Mouse (Mus musculus): ENCODE results near the gene Lrrc8e.

Lrrc8e gene

GRCm38 (mm10) chr8:4226739-4227347, at the start of gene Lrrc8e:
Gene Lrrc8e, plus strand, starts transcription at chr8:4226827.
- DNase-seq (ENCODE audit: low spot score): no peak

DNA sequence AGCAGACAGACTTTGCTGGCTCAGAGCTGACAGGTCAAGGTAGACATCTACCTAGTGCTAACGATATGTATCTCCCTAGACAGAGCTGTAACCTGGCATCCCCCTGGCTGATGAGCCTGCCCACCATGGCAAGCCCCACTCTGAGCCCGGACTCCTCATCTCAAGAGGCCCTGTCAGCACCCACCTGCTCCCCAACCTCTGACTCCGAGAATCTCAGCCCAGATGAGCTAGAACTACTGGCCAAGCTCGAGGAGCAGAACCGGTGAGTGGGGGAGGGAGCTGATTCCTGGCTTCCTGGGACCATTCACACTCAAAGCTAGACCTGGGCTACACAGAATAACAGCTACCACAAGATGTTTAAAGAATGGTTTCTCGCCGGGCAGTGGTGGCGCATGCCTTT, 43.2 kb upstream of the Lrrc8e start:
- DNase-seq (ENCODE audit: low spot score): no peak

DNA sequence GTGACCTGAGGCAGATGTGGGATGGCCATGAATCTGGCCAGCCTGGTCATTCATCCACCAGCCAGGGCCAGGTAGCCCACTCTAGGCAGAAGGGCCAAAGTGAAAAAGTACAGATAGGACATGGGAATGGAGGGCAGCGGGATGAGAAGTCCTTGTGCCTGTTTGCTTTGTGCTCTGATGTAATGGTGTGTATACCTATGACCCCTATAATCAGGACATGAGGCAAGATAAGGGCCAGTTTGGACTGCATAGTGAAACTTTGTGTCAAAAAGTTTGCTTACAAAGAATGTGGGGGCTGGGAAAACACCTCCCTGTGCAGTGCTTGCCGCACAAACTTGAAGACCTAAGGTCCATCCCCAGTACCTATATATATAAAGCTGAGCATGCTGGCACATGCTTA, 40.5 kb upstream of the Lrrc8e start:
- no peak for DNase-seq (ENCODE audit: low spot score)

- no peak for DNase-seq (ENCODE audit: low spot score)
Measured at GRCm38 (mm10) chr8:4188605-4189004, 38.0 kb upstream of the Lrrc8e start.

- no peak for DNase-seq (ENCODE audit: low spot score)
Measured at GRCm38 (mm10) chr8:4189031-4189722, 37.5 kb upstream of the Lrrc8e start.

DNA sequence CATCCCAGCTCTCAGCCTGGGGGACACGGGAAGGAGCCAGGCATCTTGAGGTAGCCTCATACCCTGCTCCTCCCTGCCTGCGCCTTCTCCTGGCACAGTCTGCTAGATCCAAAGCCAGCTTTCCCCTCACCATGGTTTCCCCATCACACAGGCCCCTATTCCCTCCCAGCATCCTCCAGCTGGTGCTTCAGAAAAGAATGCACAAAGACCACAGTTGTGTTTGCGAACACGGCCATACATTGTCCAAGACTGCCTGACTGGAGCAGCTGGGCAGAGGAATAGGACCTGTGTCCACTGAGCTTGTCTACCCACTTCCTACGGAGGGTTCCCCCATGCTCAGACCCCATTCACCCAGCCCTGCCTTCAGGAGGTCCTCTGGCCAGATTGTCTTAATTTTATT, 34.3 kb upstream of the Lrrc8e start:
- DNase-seq (ENCODE audit: low spot score): no peak

GRCm38 (mm10) chr8:4192807-4193587, 33.6 kb upstream of the Lrrc8e start:
- peak; percentile 87 for DNase-seq (ENCODE audit: low spot score)

DNA sequence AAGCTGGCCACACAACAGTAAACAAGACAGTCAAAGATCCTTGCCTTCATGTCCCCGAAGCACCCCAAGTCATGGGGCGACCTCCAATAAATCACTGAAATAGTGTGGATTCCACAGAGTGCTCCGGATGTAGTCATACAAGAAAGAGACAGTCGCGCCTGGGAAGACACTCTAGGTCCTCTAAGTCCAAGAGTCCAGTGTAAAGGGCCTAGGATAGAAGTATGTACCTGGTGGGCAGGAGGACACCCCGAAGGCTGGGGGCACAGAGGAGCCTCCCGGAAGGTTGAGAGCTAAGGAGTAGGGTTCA, 33.1 kb upstream of the Lrrc8e start:
- no peak for DNase-seq (ENCODE audit: low spot score)

- no peak for DNase-seq (ENCODE audit: low spot score)
Measured at GRCm38 (mm10) chr8:4201321-4201720, 25.3 kb upstream of the Lrrc8e start.

- DNase-seq (ENCODE audit: low spot score): no peak
Measured at GRCm38 (mm10) chr8:4205246-4206123, 21.1 kb upstream of the Lrrc8e start.

DNA sequence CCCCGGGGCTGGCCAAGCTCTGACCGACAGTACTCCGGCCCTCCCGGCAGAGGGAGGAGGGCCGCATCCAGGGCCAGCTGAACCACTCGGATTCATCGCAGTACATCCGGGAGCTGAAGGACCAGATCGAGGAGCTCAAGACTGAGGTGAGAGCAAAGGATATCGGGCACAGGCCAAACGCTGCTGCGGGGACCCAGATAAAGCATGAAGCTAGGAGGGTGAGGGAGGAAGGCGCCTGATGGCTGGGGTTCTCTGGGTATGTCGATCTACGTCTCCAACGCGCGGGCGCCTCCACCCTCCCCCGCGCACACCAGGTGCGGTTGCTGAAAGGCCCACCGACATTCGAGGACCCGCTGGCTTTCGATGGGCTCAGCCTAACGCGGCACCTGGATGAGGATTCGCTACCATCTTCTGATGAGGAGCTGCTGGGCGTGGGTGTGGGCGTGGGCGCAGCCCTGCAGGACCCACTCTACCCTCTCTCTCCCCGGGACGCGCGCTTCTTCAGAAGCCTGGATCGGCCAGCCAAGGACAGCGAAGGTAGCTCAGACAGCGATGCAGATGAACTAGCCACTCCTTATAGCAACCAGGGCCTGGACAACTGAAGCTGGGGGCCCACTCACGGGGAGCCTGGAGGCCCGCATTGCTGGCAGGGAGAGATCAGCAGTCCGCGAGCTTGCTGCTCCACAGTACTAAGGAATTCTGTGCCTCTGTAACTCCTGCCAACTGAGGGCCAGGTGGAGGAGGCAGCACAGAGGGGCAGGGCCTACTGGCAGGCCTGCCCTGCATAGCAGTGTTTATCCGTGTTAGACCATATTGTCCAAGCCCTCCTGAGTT, 20.2 kb upstream of the Lrrc8e start:
- no peak for DNase-seq (ENCODE audit: low spot score)

DNA sequence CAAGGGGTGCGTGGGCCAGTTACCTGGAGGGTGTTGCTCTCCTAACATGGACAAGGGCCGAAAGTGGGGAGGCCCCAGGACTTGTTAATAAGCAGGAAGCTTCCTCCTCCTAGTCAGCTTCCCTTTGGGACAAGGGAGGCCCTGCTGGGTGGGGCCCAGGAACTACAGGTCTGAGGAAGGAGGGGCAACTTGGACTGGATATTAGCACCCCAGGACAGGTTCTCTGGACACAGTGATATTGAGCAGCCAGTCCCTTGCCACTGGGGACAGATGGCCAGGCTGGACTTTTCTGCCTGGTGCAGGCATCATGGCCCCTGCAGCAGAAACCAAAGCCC, 19.6 kb upstream of the Lrrc8e start:
- DNase-seq (ENCODE audit: low spot score): no peak

DNA sequence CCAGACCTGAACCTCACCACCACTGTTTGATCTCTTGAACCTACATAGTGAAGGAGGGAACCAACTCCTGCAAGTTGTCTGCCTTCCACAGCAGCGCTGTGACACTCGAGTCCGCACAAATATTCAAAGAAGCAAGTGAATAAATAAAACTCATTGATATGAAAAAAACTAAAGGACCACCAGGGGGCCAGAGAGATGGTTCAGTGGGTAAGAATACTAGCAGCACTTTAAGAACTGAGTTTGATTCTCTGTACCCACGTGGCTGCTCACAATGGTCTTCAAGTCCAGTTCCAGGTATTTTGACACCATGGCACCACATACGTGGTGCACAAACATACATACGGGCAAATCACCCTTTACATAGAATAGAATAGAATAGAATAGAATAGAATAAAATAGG, 15.5 kb upstream of the Lrrc8e start:
- no peak for DNase-seq (ENCODE audit: low spot score)

GRCm38 (mm10) chr8:4212809-4213209, 13.8 kb upstream of the Lrrc8e start:
- DNase-seq (ENCODE audit: low spot score): no peak

DNA sequence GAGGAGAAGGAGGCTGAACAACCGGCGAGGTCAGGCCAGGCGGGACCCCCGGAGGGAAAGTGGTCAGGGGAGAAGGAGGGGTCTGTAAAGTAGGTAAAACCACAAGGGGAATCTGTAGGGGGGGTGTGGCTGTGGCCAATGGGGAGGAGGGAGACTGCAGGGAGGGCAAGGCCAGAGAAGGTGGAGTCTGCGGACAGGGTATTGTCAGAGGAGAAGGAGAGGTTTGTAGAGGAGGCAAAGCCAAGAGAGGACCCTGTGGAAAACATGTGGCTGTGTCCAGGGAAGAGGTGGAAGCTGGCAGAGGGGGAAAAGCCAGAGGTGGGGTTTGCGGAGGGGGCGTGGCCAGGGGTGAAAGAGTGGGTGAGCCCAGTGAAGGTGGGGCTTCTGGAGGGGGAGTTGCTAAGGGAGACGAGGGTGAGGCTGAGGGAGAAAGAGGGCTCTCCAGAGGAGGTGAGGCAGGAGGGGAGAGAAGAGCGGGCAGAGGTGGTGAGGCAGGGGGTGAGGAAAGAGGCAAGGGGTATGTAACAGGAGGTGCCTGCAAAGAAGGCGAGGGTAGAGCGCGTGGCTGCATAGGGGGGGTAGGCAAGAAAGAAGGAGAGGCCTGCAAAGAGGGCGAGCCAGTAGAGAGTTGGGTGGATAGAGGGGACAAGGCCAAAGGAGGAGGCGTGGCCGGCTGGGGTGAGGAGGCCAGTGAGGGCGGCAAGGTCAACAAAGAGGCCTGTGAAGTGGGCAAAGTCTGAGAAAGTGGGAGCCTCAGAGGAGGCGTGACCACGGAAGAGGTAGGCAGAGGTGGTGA, 13.2 kb upstream of the Lrrc8e start:
- peak; percentile 59 for DNase-seq (ENCODE audit: low spot score)

DNA sequence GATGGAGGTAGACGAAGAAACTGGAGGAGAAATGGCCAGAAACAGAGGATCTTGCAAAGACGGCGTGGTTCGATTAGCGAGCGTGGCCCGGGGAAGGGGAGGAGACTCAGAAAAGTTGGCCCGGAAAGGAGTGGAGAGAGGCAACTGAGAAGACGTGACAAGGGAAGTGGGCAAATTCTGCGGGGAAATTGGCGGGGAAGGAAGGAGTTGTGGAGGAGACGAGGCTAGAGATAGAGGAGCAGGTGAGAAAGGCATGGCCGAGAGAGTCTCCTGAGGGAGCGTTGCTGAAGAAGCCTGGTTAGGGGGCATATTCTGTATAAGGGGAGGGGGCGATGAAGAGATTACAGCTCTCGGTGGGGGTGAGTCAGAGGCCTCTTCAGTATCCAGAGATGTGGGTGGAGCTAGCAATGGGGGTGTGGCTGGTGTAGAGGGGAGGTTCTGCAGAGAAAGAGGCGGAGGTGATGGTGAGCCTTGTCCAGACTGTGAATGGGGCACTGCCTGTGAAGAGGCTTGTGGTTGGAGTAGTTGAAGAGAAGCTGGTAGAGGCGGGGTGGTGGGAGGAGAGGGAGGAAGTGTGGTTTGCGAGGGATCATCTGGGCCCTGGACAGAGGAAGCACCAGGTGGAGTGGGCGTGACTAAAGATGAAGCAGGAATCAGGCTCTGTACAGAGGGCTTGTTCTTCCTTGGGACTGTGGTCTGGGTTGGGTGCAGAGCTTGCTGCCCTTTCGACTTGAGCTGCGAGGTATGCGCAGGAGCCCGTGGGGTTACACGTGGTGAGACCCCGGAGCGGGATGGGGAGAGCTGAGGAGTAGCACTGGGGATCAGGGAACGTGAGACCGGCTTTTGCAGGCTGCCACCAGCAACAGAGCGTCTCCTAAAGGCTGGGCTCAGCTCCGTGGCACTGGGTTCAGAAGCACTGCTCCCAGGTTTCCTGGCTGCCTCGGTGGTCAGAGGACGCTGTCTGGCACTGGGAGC, 12.3 kb upstream of the Lrrc8e start:
- no peak for DNase-seq (ENCODE audit: low spot score)

- DNase-seq (ENCODE audit: low spot score): no peak
Measured at GRCm38 (mm10) chr8:4216296-4216695, 10.3 kb upstream of the Lrrc8e start.

GRCm38 (mm10) chr8:4216791-4217621, 9.6 kb upstream of the Lrrc8e start, which contains the start of gene Prr36:
Gene Prr36, minus strand, starts transcription at chr8:4217459.
- DNase-seq (ENCODE audit: low spot score): no peak

DNA sequence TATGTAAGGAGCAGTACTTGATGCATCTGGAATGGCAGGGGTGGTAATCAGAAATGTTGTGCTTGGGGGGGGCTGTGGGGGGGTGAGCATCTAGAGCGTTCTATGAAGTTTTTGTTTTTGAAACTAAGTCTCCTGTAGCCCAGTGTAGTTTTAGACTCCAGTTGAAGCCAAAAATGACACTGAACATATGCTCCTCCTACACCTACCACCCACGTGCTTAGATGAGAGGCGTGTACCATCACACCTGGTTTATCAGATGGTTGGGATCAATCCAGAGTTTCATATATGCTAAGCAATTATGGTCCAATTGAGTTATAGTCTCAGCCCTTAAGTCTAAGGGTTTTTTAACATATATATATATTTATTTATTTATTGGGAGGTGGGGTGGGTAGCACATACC, 7.0 kb upstream of the Lrrc8e start:
- no peak for DNase-seq (ENCODE audit: low spot score)

Data from ovary, postnatal 14 days (tissue).